Mouse (Mus musculus) liver, postnatal 0 days (tissue): ENCODE results near the gene Mx1. TPM values are rescaled to one million over a fixed set of nuclear protein-coding genes. Genes with fewer than 3 reads are reported as not detected.

Experiments used
- ATAC-seq: fragments of 200-750 bp; cut with Nextera tagmentation; 2 replicates; pipeline ENCODE4 v1.8.0; 2017; ENCODE audit warnings: mild to moderate bottlenecking, moderate library complexity
- DNase-seq: peaks from one replicate; pipeline ENCODE4 v3.0.0-alpha.2; 2016
- H3K27ac ChIP-seq: fragments of 300-500 bp; sonication (generic); 2 replicates; pipeline ENCODE4 v1.5.1; 2014; ENCODE audit warnings: antibody characterized with exemption, moderate library complexity, mild to moderate bottlenecking, low read depth
- H3K27me3 ChIP-seq: fragments of 300-500 bp; sonication (generic); 2 replicates; pipeline ENCODE4 v1.6.1; 2014; ENCODE audit warnings: low read length, control low read depth, mixed read lengths; ENCODE audit not compliant: insufficient read depth
- H3K36me3 ChIP-seq: fragments of 300-500 bp; sonication (generic); replicated peaks from 2 replicates; pipeline ENCODE4 v1.6.1; 2014; ENCODE audit warnings: mild to moderate bottlenecking, control low read depth, low read length, moderate library complexity, mixed read lengths; ENCODE audit not compliant: insufficient read depth
- H3K4me1 ChIP-seq: fragments of 300-500 bp; sonication (generic); 2 replicates; pipeline ENCODE4 v1.6.1; 2014; ENCODE audit warnings: antibody characterized with exemption, mild to moderate bottlenecking, control low read depth; ENCODE audit not compliant: insufficient read depth
- H3K4me2 ChIP-seq: fragments of 300-500 bp; sonication (generic); 2 replicates; pipeline ENCODE4 v1.6.1; 2014; ENCODE audit warnings: low read depth, mild to moderate bottlenecking, low read length, moderate library complexity, mixed read lengths
- H3K4me3 ChIP-seq: fragments of 300-500 bp; sonication (generic); 2 replicates; pipeline ENCODE4 v1.5.1; 2014; ENCODE audit warnings: low read depth, low read length
- H3K9ac ChIP-seq: fragments of 300-500 bp; sonication (generic); replicated peaks from 2 replicates; pipeline ENCODE4 v1.6.1; 2014; ENCODE audit warnings: mild to moderate bottlenecking, moderate library complexity
- H3K9me3 ChIP-seq: fragments of 300-500 bp; sonication (generic); 2 replicates; pipeline ENCODE4 v1.6.1; 2016; ENCODE audit warnings: mild to moderate bottlenecking, control low read depth, low read length, mixed read lengths
- CTCF ChIP-seq: sonication (generic); IDR thresholded peaks from 2 replicates; pipeline ENCODE4 v1.5.1; 2016; ENCODE audit warnings: antibody characterized with exemption, low read depth
- EP300 ChIP-seq: IDR thresholded peaks from 2 replicates; pipeline ENCODE4 v1.6.1; 2016; ENCODE audit warnings: antibody characterized with exemption, low read depth, mild to moderate bottlenecking
- WGBS: fragments of 180-500 bp; shearing (Covaris S2); extraction: QIAGEN DNeasy Blood & Tissue Kit; methylation state at CpG from one replicate; pipeline ENCODE4 v1.1.7; 2014; ENCODE audit not compliant: insufficient replicate concordance; 5-methylcytosine and 5-hydroxymethylcytosine counted together
- polyA plus RNA-seq: library from polyadenylated mRNA; unstranded; fragments of >200 nt; fragmentation: Nextera tagmentation; extraction: Ambion mirVana; gene quantifications from 2 replicates; pipeline ENCODE4 v1.2.1, GENCODE M21; 2015

The Mx1 gene
- polyA plus RNA-seq, 1 experiment from 2014 or later = 1.0 TPM

GRCm38 (mm10) chr16:97503849-97504248 lies 41.1 kb upstream of the Mx1 start:
- no peaks in the 10 kb centered on the region for H3K9me3 ChIP-seq
- no peak overlapping the region for H3K4me2 ChIP-seq
- no peaks in the 10 kb centered on the region for H3K36me3 ChIP-seq
- ATAC-seq = no peak
- H3K4me1 ChIP-seq = no peaks in the 10 kb centered on the region
- WGBS = 43% methylated on average over 3 of the region's 3 CpGs
- no peak for DNase-seq
- no peaks in the 10 kb centered on the region for H3K27me3 ChIP-seq
- TF ChIP-seq CTCF = no peak
- TF ChIP-seq EP300 = no peak
- no peak overlapping the region for H3K27ac ChIP-seq
- H3K9ac ChIP-seq = no peak overlapping the region
- H3K4me3 ChIP-seq = no peak overlapping the region

GRCm38 (mm10) chr16:97500901-97501300 lies 38.2 kb upstream of the Mx1 start:
- no peak overlapping the region for H3K4me2 ChIP-seq
- DNase-seq = no peak

GRCm38 (mm10) chr16:97499450-97499849 lies 36.7 kb upstream of the Mx1 start:
- ATAC-seq (no peak), DNase-seq (no peak)
- no peak for TF ChIP-seq CTCF
- no peak for TF ChIP-seq EP300
- no peaks in the 10 kb centered on the region for H3K27me3 ChIP-seq
- no peaks in the 10 kb centered on the region for H3K36me3 ChIP-seq
- H3K4me2 ChIP-seq = no peak overlapping the region
- no peak overlapping the region for H3K9ac ChIP-seq
- no peaks in the 10 kb centered on the region for H3K9me3 ChIP-seq
- peaks cover 2% of the 10 kb centered on the region; the same call in 1 of the 2 replicates for H3K4me1 ChIP-seq
- no peak overlapping the region for H3K4me3 ChIP-seq
- H3K27ac ChIP-seq = no peak overlapping the region
- 92% methylated on average over 7 of the region's 7 CpGs for WGBS

More at GRCm38 (mm10) chr16:97500901-97501300, 38.2 kb upstream of the Mx1 start:
- ATAC-seq = no peak
- no peak overlapping the region for H3K27ac ChIP-seq
- H3K27me3 ChIP-seq = no peaks in the 10 kb centered on the region
- peaks cover 2% of the 10 kb centered on the region; the same call in 1 of the 2 replicates for H3K4me1 ChIP-seq
- no peaks in the 10 kb centered on the region for H3K36me3 ChIP-seq
- no peak overlapping the region for H3K9ac ChIP-seq
- 83% methylated on average over 7 of the region's 7 CpGs for whole genome bisulfite sequencing
- no peaks in the 10 kb centered on the region for H3K9me3 ChIP-seq
- H3K4me3 ChIP-seq = no peak overlapping the region
- TF ChIP-seq EP300 (no peak), CTCF (no peak)

GRCm38 (mm10) chr16:97498139-97498538 lies 35.4 kb upstream of the Mx1 start:
- 0 out of 2 replicates have a peak overlapping the region, but pooled peaks have one; percentile 16 for H3K27ac ChIP-seq
- ATAC-seq = no peak

GRCm38 (mm10) chr16:97497682-97498081 lies 35.0 kb upstream of the Mx1 start:
- WGBS = 40% methylated on average over 5 of the region's 5 CpGs
- Histone ChIP-seq H3K9me3 (no peaks in the 10 kb centered on the region), H3K36me3 (no peaks in the 10 kb centered on the region), H3K27me3 (no peaks in the 10 kb centered on the region), H3K9ac (no peak overlapping the region), H3K4me1 (peaks cover 2% of the 10 kb centered on the region; the same call in 1 of the 2 replicates), H3K4me3 (no peak overlapping the region), H3K4me2 (no peak overlapping the region), H3K27ac (0 out of 2 replicates have a peak overlapping the region, but pooled peaks have one; percentile 16)
- DNase-seq = peak; percentile 75
- TF ChIP-seq EP300 (peak; percentile 67; the same call in 1 of the 2 replicates), CTCF (no peak)
- peak; percentile 99 for ATAC-seq

More at GRCm38 (mm10) chr16:97498139-97498538, 35.4 kb upstream of the Mx1 start:
- no peak for TF ChIP-seq CTCF
- no peak for TF ChIP-seq EP300
- Histone ChIP-seq H3K9me3 (no peaks in the 10 kb centered on the region), H3K4me1 (peaks cover 2% of the 10 kb centered on the region; the same call in 1 of the 2 replicates), H3K9ac (no peak overlapping the region), H3K4me3 (no peak overlapping the region), H3K27me3 (no peaks in the 10 kb centered on the region), H3K4me2 (no peak overlapping the region), H3K36me3 (no peaks in the 10 kb centered on the region)
- DNase-seq = no peak
- WGBS = 73% methylated on average over 3 of the region's 3 CpGs

GRCm38 (mm10) chr16:97496026-97496425 lies 33.3 kb upstream of the Mx1 start:
- peaks cover 2% of the 10 kb centered on the region; the same call in 1 of the 2 replicates for H3K4me1 ChIP-seq

More at GRCm38 (mm10) chr16:97496026-97496425, 33.3 kb upstream of the Mx1 start:
- DNase-seq (no peak), ATAC-seq (no peak)
- H3K27me3 ChIP-seq = no peaks in the 10 kb centered on the region
- 78% methylated on average over 3 of the region's 3 CpGs for WGBS
- no peak overlapping the region for H3K4me2 ChIP-seq
- no peak overlapping the region for H3K9ac ChIP-seq
- TF ChIP-seq EP300 (no peak), CTCF (no peak)
- H3K36me3 ChIP-seq = no peaks in the 10 kb centered on the region
- H3K27ac ChIP-seq = no peak overlapping the region
- no peak overlapping the region for H3K4me3 ChIP-seq
- no peaks in the 10 kb centered on the region for H3K9me3 ChIP-seq
